Mouse (Mus musculus) G1E (cell line): ENCODE results near the gene Dmtf1. TPM values are rescaled to one million over a fixed set of nuclear protein-coding genes. Genes with fewer than 3 reads are reported as not detected.

Experiments used
- ATAC-seq: 2 replicates; pipeline ENCODE4 v1.8.0; 2016; ENCODE audit warnings: mild to moderate bottlenecking; ENCODE audit not compliant: insufficient number of reproducible peaks, poor library complexity, low FRiP score, severe bottlenecking; ENCODE audit errors: extremely low read depth
- DNase-seq: peaks from one replicate; pipeline ENCODE4 v3.0.0; 2012; ENCODE audit warnings: low spot score
- H3K27me3 ChIP-seq: 2 replicates; pipeline ENCODE4 v1.6.1; 2012; ENCODE audit warnings: mild to moderate bottlenecking, low read length, inconsistent platforms; ENCODE audit not compliant: insufficient read depth
- H3K36me3 ChIP-seq: replicated peaks from 2 replicates; pipeline ENCODE3; 2012; ENCODE audit warnings: mild to moderate bottlenecking, inconsistent platforms
- H3K4me1 ChIP-seq: 2 replicates; pipeline ENCODE4 v1.6.1; 2012; ENCODE audit warnings: low read depth, low read length, inconsistent platforms, mixed read lengths; ENCODE audit not compliant: insufficient read depth
- H3K4me3 ChIP-seq: 2 replicates; pipeline ENCODE4 v1.5.1; 2012; ENCODE audit warnings: low read depth, mild to moderate bottlenecking, inconsistent platforms, low read length, moderate library complexity, mixed read lengths
- H3K9me3 ChIP-seq: replicated peaks from 2 replicates; pipeline ENCODE4 v1.6.1; 2012; ENCODE audit warnings: inconsistent platforms
- CTCF ChIP-seq: IDR thresholded peaks from 2 replicates; pipeline ENCODE4 v1.5.1; 2012; ENCODE audit warnings: low read depth, low read length, inconsistent platforms, mixed read lengths
- GATA1 ChIP-seq: IDR thresholded peaks from 2 replicates; pipeline ENCODE4 v1.6.1; 2012; ENCODE audit warnings: borderline replicate concordance, low read length, inconsistent platforms, mixed read lengths
- GATA2 ChIP-seq: IDR thresholded peaks from 2 replicates; pipeline ENCODE4 v1.6.1; 2012; ENCODE audit warnings: low read depth, low read length, inconsistent platforms, borderline replicate concordance
- POLR2AphosphoS5 ChIP-seq: IDR thresholded peaks from 2 replicates; pipeline ENCODE4 v1.6.1; 2012; ENCODE audit warnings: low read depth, low read length, inconsistent platforms; ENCODE audit not compliant: insufficient replicate concordance
- TAL1 ChIP-seq: conservative IDR thresholded peaks from 2 replicates; pipeline ENCODE4 v1.6.1; 2012; ENCODE audit warnings: low read depth, low read length, inconsistent platforms, mixed read lengths
- polyA plus RNA-seq: library from polyadenylated mRNA; stranded (reverse); fragments of >175 nt; gene quantifications from 2 replicates; pipeline ENCODE4 v1.2.3, GENCODE M21; 2012
- total RNA-seq, 2 experiments: library from RNA; stranded (forward) in 1 of 2; stranded (reverse) in 1 of 2; fragments of 200-1000 nt in 1 of 2; fragments of >200 nt in 1 of 2; fragmentation: Nextera tagmentation in 1 of 2; gene quantifications; 2 replicates each; pipeline ENCODE4 v1.2.3; 2014 to 2017

Dmtf1 gene
- total and polyA plus RNA-seq, 3 experiments: 3.2 to 65.8 (median 60.9) TPM

DNA sequence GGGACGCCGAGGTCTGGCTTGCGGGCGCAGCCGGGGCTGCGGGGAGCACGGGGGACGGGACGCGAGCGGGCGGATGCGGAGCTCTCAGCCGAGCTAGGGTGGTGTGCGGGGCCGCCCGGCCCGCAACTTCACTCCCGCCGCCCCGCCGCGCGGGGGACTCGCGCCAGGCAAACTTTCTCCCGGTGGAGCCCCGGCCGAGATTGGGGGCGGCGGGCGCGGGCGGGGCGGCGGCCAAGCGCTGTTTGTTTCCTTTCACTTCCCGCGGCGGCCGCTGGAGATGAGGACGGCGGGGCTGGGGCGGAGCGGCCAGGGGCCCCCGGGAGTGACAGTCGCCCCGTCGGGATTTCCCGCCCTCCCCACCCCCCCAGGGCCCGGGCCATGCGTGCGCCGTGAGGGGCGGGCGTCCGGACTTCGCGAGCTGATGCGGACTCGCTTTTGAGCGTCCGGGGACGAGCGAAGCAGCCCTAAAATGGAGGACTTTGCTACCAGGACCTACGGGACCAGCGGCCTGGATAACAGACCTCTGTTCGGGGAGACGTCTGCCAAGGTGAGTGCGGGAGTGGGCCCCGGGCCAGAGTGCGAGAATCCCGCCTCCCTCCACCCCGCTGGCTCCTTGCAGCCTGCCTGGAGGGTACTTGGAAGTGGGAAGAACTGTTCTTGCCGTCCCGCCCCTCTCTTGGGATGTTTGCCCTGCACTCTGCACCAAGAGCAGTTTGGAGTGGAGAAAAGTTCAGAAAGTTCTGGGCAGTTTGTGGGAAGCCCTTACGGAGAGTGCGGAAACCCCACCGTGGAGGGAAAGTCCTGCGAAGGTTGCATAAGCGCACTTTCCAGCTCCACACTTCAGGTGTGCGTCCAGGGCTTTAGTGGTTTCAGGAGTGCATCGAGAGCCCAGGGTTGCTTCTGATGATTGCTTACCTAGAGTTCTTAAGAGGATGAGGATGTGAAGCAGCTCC, 60.5 kb downstream of the Dmtf1 start:
- Histone ChIP-seq H3K4me1 (peaks cover 15% of the 10 kb centered on the region), H3K9me3 (peaks cover 5% of the 10 kb centered on the region), H3K36me3 (no peaks in the 10 kb centered on the region), H3K27me3 (peaks cover 33% of the 10 kb centered on the region), H3K4me3 (peak overlapping the region; percentile 84)
- DNase-seq (peak; percentile 20), ATAC-seq (no peak; the same call in 1 of the 2 replicates)
- TF ChIP-seq CTCF (no peak), TAL1 (no peak), GATA2 (no peak), POLR2AphosphoS5 (no peak), GATA1 (no peak)

DNA sequence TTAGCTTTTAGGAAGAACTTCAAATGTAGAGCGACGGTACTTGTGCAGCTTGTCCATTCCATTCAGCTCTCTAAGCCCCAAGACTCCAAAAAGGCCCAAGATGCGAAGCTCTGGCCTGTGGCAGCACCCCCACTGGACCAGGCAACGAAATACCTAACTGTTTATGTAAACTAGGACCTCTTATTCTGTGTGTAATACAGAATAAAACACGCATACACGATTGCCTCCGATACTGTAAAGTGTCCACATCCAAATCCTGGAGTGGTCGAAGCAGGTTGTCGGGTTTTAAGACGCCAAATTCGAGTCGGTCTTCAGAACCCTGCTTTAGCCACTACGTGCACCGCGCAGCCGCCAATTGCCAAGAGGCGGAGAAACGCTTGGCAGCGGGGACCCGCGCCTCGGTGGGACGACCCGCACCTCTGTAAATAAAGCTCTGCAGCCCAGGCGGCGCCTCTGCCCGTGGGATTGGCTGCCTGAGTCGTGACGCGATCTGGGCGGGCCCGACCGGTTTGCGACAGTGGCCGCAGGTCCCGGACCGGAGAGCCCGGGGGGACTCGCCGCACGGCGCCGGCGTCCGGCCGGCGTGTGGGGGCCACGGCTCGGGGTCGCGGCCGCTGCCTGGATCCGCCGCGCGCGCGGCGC, 61.2 kb downstream of the Dmtf1 start, which contains the start of gene Tmem243:
Gene Tmem243 (plus strand): TSS at position 462 of the 642 bp plus-strand sequence.
- TF ChIP-seq CTCF (no peak), GATA1 (no peak), GATA2 (no peak), TAL1 (no peak), POLR2AphosphoS5 (no peak)
- peak; percentile 88; the same call in 1 of the 2 replicates for ATAC-seq
- peak; percentile 63 for DNase-seq

DNA sequence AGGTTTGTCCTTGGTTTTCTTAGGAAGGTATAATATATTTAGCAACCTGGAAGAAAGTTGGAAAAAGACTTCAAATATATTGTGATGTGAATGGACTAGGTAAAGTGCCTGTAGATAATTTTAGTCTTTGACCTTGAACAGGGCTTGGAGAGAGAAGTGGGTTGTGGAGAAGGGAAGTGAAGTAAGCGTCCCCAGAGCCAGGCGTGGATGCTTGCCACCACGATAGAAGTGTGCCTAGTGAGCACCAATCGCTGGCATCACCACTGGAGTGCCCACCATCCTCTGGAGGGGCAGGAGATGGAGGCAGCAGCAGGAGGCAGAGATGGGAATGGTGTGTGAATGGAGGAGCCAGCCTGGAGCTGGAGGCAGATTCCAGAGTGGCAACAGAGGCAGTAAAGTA, 68.1 kb downstream of the Dmtf1 start:
- DNase-seq (no peak), ATAC-seq (no peak)
- Histone ChIP-seq H3K9me3 (peaks cover 6% of the 10 kb centered on the region), H3K36me3 (no peaks in the 10 kb centered on the region), H3K4me3 (no peak overlapping the region), H3K4me1 (no peaks in the 10 kb centered on the region), H3K27me3 (peaks cover 18% of the 10 kb centered on the region)
- no peak for TF ChIP-seq CTCF
- no peak for TF ChIP-seq POLR2AphosphoS5
- no peak for TF ChIP-seq TAL1
- TF ChIP-seq GATA1: no peak
- TF ChIP-seq GATA2: no peak

More for the DNA sequence above, 61.2 kb downstream of the Dmtf1 start, which contains the start of gene Tmem243:
- Histone ChIP-seq H3K36me3 (no peaks in the 10 kb centered on the region), H3K9me3 (peaks cover 6% of the 10 kb centered on the region), H3K4me3 (peak within 1 kb of the TSS; percentile 84), H3K4me1 (peaks cover 15% of the 10 kb centered on the region), H3K27me3 (peaks cover 34% of the 10 kb centered on the region)

DNA sequence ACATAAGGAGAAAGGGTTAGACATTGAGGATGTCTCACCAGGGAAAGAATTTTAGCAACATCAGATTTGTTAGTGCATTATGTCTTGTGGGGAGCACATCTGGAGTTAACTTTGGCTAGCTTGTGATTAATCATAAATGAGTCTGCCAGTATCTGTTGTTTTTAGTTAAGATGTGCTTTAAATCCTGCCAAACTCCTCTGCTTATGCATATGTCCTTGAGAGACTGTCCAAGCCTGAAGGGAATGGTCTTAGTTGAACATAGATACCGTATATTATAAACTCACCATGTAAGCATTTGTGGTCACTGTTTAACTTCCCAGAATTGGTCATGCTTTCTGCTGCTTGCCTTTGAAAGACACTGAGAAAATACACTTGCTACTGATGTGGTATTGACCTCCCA, 68.9 kb downstream of the Dmtf1 start:
- H3K36me3 ChIP-seq: no peaks in the 10 kb centered on the region
- ATAC-seq (no peak), DNase-seq (no peak)
- TF ChIP-seq TAL1: no peak
- no peak for TF ChIP-seq CTCF
- no peak for TF ChIP-seq GATA1
- TF ChIP-seq GATA2: no peak
- no peak for TF ChIP-seq POLR2AphosphoS5
- H3K4me3 ChIP-seq: no peak overlapping the region
- H3K27me3 ChIP-seq: peaks cover 16% of the 10 kb centered on the region
- peaks cover 6% of the 10 kb centered on the region for H3K9me3 ChIP-seq
- no peaks in the 10 kb centered on the region for H3K4me1 ChIP-seq

DNA sequence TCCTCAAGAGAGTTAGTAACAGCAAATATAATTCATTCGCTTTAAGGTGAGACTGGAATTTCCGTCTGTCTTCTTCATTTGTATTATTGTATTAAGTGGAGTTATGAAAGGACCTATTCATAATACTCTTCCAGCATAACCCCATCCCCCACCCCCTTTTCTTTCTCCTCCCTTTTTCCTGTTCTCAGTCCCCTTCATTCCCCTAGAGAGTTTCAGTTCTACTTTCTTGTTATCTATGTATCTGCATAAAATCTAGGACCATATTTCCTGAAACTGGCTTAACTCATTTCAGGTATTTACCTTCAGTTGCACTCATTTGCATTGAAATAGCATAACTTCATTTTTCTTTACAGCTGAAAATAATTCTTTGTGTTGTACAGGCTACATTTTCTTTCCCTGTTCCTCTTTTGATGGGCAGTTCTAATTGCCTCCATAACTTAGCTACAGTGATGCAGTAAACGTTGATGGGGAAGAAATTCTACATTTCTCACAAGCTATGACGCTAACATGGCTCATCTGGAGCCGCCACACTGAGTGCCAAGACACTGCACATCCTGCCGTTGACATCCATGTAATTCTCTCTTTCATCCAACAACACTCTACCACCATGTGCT, 71.0 kb downstream of the Dmtf1 start:
- Histone ChIP-seq H3K4me1 (no peaks in the 10 kb centered on the region), H3K36me3 (no peaks in the 10 kb centered on the region), H3K27me3 (peaks cover 13% of the 10 kb centered on the region), H3K9me3 (no peaks in the 10 kb centered on the region), H3K4me3 (no peak overlapping the region)
- no peak for TF ChIP-seq CTCF
- TF ChIP-seq GATA1: no peak
- TF ChIP-seq TAL1: no peak
- no peak for DNase-seq
- no peak for ATAC-seq
